ENCODE assay signal across 13 mouse cellular contexts in the genomic region with DNA sequence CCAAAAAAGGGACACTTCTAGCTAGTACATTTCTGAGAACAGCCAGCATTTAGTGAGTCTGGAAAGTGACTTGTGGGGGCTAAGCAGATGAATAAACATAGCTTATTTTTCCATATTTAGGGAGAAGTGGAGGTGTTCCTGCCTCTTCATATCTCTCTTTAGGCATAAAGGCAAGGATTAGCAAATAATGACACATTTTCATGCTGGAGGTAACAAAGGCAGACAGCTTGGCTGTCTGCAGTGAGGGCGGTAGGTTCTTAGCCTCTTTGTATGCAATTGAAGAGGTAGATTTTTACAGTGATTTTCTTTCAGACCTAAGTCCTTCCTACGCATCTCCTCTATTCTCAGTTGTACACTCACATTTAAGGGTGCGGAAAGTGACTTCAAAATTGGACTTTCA.
"Had no signal": no experiment of that assay in that cellular context is flagged by ENCODE, and none has a peak within 500 bp of the region (broad histone marks: within the 10 kb centered on the region; RNA-seq: fewer than 3 reads in every experiment).

No protein-coding gene starts in this region.

- DNase-seq: lung, adult 18-20 months; lung, embryonic 14.5 days; lung, postnatal 10 days; lung, postnatal 4 days; midbrain, embryonic 14.5 days; retina, postnatal 1 day; right cerebral cortex, adult 18-20 months; right cerebral cortex, postnatal 14 days; right cerebral cortex, postnatal 4 days; spleen, adult 18-20 months; thymus, adult 2 months; thymus, postnatal 25 days; thymus, postnatal 4 days had no signal
